Mouse (Mus musculus) forebrain, postnatal 0 days (tissue): ENCODE measurements around the gene Taf12. TPM values are rescaled to one million over a fixed set of nuclear protein-coding genes. Genes with fewer than 3 reads are reported as not detected.
"Not testable (repeated sequence)": the region's sequence is repeated elsewhere in the genome, so short reads cannot be mapped to it uniquely, and the experiment has no call there.

Experiments used
- ATAC-seq: fragments of 200-750 bp; cut with Nextera tagmentation; 2 replicates; pipeline ENCODE4 v1.8.0; 2017; ENCODE audit warnings: mild to moderate bottlenecking, moderate library complexity
- DNase-seq: peaks from one replicate; pipeline ENCODE4 v3.0.0-alpha.2; 2015
- H3K27ac ChIP-seq: fragments of 300-500 bp; sonication (generic); 2 replicates; pipeline ENCODE4 v1.5.1; 2014; ENCODE audit warnings: low read depth, mild to moderate bottlenecking, antibody characterized with exemption, low read length, moderate library complexity, mixed read lengths
- H3K27me3 ChIP-seq: fragments of 300-500 bp; sonication (generic); 2 replicates; pipeline ENCODE4 v1.6.1; 2014; ENCODE audit warnings: mild to moderate bottlenecking, low read length, mixed read lengths; ENCODE audit not compliant: insufficient read depth
- H3K36me3 ChIP-seq: fragments of 300-500 bp; sonication (generic); 2 replicates; pipeline ENCODE4 v1.6.1; 2014; ENCODE audit warnings: mild to moderate bottlenecking, moderate library complexity; ENCODE audit not compliant: insufficient read depth
- H3K4me1 ChIP-seq: fragments of 300-500 bp; sonication (generic); 2 replicates; pipeline ENCODE4 v1.6.1; 2014; ENCODE audit warnings: antibody characterized with exemption; ENCODE audit not compliant: insufficient read depth
- H3K4me2 ChIP-seq: fragments of 300-500 bp; sonication (generic); 2 replicates; pipeline ENCODE4 v1.6.1; 2014; ENCODE audit warnings: low read depth, mild to moderate bottlenecking, moderate library complexity
- H3K4me3 ChIP-seq: fragments of 300-500 bp; sonication (generic); 2 replicates; pipeline ENCODE4 v1.5.1; 2014; ENCODE audit warnings: low read depth, low read length, mixed read lengths
- H3K9ac ChIP-seq: fragments of 300-500 bp; sonication (generic); 2 replicates; pipeline ENCODE4 v1.6.1; 2014; ENCODE audit warnings: mild to moderate bottlenecking
- H3K9me3 ChIP-seq: fragments of 300-500 bp; sonication (generic); 2 replicates; pipeline ENCODE4 v1.6.1; 2016; ENCODE audit warnings: low read length
- CTCF ChIP-seq: sonication (generic); IDR thresholded peaks from 2 replicates; pipeline ENCODE4 v1.5.1; 2016; ENCODE audit warnings: antibody characterized with exemption, control low read depth, low read depth
- WGBS: fragments of 180-500 bp; shearing (Covaris S2); extraction: QIAGEN DNeasy Blood & Tissue Kit; methylation state at CpG from one replicate; pipeline ENCODE4 v1.1.7; 2014; 5-methylcytosine and 5-hydroxymethylcytosine counted together
- polyA plus RNA-seq: library from polyadenylated mRNA; unstranded; fragments of >200 nt; fragmentation: Nextera tagmentation; extraction: Ambion mirVana; gene quantifications from 2 replicates; pipeline ENCODE4 v1.2.1, GENCODE M21; 2015
- total RNA-seq: library from RNA; depleted of rRNA; stranded (reverse); fragments of >200 nt; gene quantifications from 2 replicates; pipeline ENCODE4 v1.2.3, GENCODE M21; 2014

Taf12 gene
- total and polyA plus RNA-seq, 2 experiments from 2014 or later = 8.0 to 30.5 TPM

DNA sequence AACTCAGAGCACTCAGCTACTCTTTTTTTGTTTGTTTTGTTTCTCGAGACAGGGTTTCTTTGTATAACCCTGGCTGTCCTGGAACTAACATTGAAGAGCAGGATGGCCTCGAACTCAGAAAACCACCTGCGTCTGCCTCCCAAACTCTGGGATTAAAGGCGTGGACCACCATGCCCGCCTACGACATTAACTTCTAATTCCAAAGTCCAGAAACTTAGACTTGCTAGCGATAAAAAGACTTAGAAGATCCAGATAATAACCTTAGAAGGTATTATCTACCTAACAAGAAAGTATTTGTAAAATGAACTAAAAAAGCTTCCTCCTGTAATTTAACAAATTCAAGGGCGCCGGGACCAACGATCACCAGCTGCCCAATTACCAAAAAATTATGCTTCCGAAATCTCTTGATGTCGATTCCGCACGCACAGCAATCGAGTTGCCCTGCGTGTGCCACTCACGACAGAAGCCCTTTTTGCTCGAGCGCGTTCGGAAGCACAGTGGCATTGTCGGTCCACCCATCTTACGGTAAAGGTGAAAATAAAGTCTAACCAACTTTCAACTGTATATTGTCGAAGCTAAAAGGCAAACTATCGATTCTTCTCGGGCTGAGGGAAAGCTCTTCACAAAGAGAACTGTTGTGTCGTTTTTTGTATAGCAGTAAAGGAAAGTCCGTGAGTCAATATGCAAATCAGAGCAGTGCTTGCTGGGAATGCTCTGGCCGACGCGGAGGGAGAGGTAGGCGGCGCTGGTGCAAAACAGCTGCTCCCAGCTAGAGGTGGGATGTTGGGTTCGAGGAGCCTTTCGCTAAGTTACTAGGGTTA, 4.2 kb upstream of the Taf12 start:
- Histone ChIP-seq H3K36me3 (no peaks in the 10 kb centered on the region), H3K4me3 (peak overlapping the region; percentile 33), H3K27me3 (no peaks in the 10 kb centered on the region), H3K4me2 (peak overlapping the region; percentile 52), H3K9me3 (no peaks in the 10 kb centered on the region), H3K4me1 (peaks cover 2% of the 10 kb centered on the region; the same call in 1 of the 2 replicates), H3K9ac (peak overlapping the region; percentile 60), H3K27ac (peak overlapping the region; percentile 87)
- ATAC-seq (peak; percentile 74), DNase-seq (peak; percentile 95)
- under 1% methylated on average over 35 of the region's 35 CpGs for WGBS
- peak; percentile 72 for TF ChIP-seq CTCF

DNA sequence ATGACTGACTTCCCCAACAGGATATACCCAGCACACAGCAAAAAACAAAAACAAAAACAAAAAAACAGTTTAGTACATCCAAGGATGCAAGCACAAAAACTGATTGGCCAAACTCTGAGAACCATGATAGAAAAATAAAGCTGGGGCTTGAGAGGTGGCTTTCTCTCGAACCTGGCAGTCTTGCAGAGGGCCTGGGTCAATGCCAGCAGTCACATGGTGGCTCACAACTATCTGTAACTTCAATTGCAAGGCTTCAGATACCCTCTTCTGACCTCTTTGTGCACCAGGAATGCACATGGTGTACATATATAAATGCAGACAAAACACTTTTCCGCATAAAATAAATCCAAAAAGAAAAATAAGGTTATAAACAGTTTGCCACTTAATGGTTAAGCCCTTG, 1.0 kb upstream of the Taf12 start:
- no peak for TF ChIP-seq CTCF
- peak overlapping the region; percentile 86 for H3K9ac ChIP-seq
- ATAC-seq = no peak
- no peaks in the 10 kb centered on the region for H3K9me3 ChIP-seq
- DNase-seq = peak; percentile 21
- H3K4me3 ChIP-seq = peak overlapping the region; percentile 62
- no peaks in the 10 kb centered on the region for H3K36me3 ChIP-seq
- no peaks in the 10 kb centered on the region for H3K27me3 ChIP-seq
- H3K27ac ChIP-seq = peak overlapping the region; percentile 93
- peak overlapping the region; percentile 94 for H3K4me2 ChIP-seq
- H3K4me1 ChIP-seq = peaks cover 7% of the 10 kb centered on the region; the same call in 1 of the 2 replicates
- WGBS = 64% methylated on average over 2 of the region's 2 CpGs

DNA sequence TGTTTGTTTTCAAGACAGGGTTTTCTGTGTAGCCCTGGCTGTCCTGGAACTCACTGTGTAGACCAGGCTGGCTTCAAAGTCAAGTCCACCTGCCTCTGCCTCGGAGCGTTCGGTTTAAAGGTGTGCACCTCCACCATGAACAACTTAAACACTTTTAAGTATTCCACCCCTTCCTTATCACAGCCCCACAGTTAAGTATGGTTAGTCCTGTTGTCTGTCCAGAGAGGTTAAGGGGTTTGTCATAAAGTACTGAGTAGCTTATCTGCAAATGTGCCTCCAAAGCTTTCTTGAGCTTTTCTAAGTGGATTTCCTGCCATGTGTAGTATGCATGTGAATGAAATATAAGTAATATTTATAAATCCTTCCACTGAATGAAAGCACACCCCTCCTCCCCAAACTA, 1.8 kb downstream of the Taf12 start:
- ATAC-seq (no peak), DNase-seq (no peak)
- Histone ChIP-seq H3K9me3 (no peaks in the 10 kb centered on the region), H3K27me3 (no peaks in the 10 kb centered on the region), H3K9ac (no peak overlapping the region), H3K36me3 (no peaks in the 10 kb centered on the region), H3K4me2 (no peak overlapping the region), H3K27ac (no peak overlapping the region), H3K4me1 (peaks cover 7% of the 10 kb centered on the region; the same call in 1 of the 2 replicates), H3K4me3 (no peak overlapping the region)
- no peak for TF ChIP-seq CTCF
- 89% methylated on average over 3 of the region's 3 CpGs for WGBS

DNA sequence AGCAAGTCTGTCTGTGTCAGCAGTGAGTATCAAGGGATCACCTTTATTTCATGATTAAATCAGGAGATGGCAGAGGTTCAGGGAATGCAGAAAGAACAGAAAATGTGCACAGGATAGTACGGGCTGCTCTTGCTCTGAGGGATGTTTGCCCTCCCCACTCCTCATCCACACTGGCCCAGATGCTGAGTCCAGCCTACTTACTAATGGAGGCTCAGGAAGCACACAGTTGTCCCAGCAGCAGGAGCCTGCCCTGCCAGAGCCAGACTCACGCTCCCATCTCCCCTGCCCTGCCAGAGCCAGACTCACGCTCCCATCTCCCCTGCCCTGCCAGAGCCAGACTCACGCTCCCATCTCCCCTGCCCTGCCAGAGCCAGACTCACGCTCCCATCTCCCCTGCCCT, 14.7 kb downstream of the Taf12 start:
- H3K27ac ChIP-seq, H3K9ac ChIP-seq, H3K27me3 ChIP-seq, H3K4me1 ChIP-seq, H3K4me3 ChIP-seq, H3K9me3 ChIP-seq, DNase-seq, H3K4me2 ChIP-seq, ATAC-seq: not testable (repeated sequence)
- peaks cover 28% of the 10 kb centered on the region for H3K36me3 ChIP-seq
- 96% methylated on average over 3 of the region's 5 CpGs for WGBS

DNA sequence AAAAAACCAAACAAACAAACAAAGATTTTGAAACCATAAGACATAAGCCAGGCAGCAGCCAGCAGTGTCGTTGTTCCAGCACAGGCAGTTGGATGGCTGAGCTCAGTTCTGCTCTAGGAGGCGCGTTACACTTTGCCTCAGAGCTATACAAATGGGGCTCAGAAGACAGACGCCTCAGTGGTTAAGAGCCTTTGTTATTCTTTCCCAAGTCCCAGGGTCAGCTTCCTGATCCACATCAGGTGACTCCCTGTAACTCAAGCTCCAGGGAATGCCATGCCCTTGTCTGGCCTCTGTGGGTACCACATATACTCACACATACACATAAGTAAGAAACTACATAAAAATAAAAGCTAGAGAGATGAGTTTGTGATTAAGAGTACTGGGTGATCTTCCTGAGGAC, 16.9 kb downstream of the Taf12 start:
- no peak overlapping the region for H3K27ac ChIP-seq
- no peak overlapping the region for H3K4me2 ChIP-seq
- no peak for TF ChIP-seq CTCF
- H3K4me1 ChIP-seq = no peaks in the 10 kb centered on the region
- no peaks in the 10 kb centered on the region for H3K27me3 ChIP-seq
- 99% methylated on average over 4 of the region's 4 CpGs for WGBS
- DNase-seq = no peak
- peaks cover 12% of the 10 kb centered on the region for H3K36me3 ChIP-seq
- no peaks in the 10 kb centered on the region for H3K9me3 ChIP-seq
- H3K9ac ChIP-seq = no peak overlapping the region
- no peak for ATAC-seq
- no peak overlapping the region for H3K4me3 ChIP-seq

DNA sequence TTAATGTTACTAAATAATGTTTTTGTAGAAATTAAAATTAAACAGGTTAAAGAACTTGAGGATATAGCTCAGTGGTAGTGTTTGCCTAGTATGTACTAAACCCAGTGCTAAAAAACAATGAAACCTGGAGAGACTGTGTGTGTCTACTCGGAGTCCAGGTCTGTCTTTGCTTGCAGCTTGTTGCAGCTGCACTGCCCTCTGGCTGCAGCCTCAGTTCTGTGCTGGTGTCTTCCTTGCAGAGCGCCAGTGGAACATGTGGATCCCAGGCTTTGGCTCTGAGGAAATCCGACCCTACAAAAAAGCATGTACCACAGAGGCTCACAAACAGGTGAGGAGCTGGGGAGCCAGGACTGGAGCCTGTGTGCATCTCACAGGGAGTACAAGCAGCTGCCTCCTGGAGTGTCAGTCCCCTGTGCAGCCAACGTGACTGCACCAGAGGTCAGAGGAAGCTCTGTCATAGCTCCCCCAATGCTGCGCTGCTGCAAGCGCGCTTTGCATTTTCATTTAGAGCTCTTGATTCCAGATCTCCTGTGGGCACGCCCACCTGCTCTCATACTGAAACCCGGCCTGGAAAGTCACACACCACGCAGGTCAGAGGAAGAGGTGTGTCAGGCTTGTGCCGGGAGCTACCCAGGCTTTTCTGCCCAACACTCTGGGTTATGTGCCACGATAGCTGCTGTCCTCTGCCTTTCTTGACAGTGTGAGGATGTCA, 17.6 kb downstream of the Taf12 start:
- Histone ChIP-seq H3K36me3 (peaks cover 12% of the 10 kb centered on the region), H3K4me2 (no peak overlapping the region), H3K27me3 (no peaks in the 10 kb centered on the region), H3K9me3 (no peaks in the 10 kb centered on the region), H3K9ac (no peak overlapping the region), H3K27ac (no peak overlapping the region), H3K4me1 (no peaks in the 10 kb centered on the region), H3K4me3 (no peak overlapping the region)
- ATAC-seq (no peak), DNase-seq (no peak)
- TF ChIP-seq CTCF = peak; percentile 39
- WGBS = 80% methylated on average over 12 of the region's 12 CpGs

DNA sequence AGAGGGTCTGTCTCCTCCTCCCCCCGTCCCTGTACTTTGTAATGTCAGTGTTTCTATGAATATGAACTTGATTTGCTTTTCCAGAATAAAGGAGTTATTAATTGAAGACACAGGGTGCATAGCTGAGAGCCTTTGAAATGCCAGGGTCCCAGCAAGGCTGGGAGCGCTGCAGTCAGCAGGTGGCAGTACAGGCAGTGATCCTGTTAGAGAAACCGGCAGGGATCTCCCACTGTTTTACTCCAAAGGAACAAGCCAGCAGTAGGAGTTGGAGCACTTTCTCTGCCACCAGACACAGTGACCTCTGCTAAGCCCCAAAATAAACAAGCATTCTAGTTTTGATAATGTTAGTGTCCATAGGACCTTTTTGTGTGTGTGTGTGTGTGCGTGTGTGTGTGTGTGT, 18.8 kb downstream of the Taf12 start:
- Histone ChIP-seq H3K9me3 (no peaks in the 10 kb centered on the region), H3K27ac (no peak overlapping the region), H3K4me1 (no peaks in the 10 kb centered on the region), H3K4me3 (no peak overlapping the region), H3K27me3 (no peaks in the 10 kb centered on the region), H3K36me3 (peaks cover 12% of the 10 kb centered on the region), H3K4me2 (no peak overlapping the region), H3K9ac (no peak overlapping the region)
- TF ChIP-seq CTCF = peak; percentile 74
- DNase-seq (peak; percentile 63), ATAC-seq (no peak; the same call in 1 of the 2 replicates)
- WGBS = 48% methylated on average over 4 of the region's 4 CpGs
